Mouse (Mus musculus): ENCODE measurements around the gene Agpat4.

DNA sequence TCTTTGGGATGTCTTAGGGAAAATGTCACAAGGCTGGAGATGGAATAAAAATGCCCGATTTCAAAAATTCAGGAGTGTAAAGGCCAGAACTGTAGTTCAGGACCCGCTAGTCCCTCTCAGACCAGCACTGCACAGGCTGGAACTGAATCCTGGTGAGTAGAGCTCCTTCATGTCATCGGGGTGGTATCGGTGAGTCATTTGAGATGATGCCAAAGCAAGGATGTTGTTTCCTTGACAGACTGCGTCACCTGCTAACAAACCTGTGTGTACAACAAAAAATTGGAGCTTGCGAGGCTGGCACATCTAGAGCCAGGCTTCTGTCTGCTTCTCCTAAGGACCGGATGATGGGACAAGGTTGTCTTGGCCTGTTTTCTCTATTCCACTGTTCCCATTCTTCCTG, 13.1 kb downstream of the Agpat4 start:
- TF ChIP-seq CTCF (IDR thresholded peaks at IDR 0.05; ENCODE audit: borderline replicate concordance, extremely low read depth, insufficient read depth, insufficient read length) (no peak), POLR2A (IDR thresholded peaks at IDR 0.05; ENCODE audit: borderline replicate concordance, extremely low read depth, insufficient read depth, insufficient read length, poor library complexity, severe bottlenecking) (no peak)

All from brain, embryonic 14.5 days (tissue).